Comparison of ENCODE assay signal across 14 mouse cellular contexts in genomic region chr15:75141812-75142360, GRCm38 (mm10). TPM values are rescaled to one million over a fixed set of nuclear protein-coding genes. Genes with fewer than 3 reads are reported as not detected.
DNase-seq lines count a peak whose midpoint lies in the region; ATAC-seq and TF ChIP-seq lines count a peak whose summit lies in the region.
"Not testable (repeated sequence)": the region's sequence is repeated elsewhere in the genome, so short reads cannot be mapped to it uniquely, and the experiment has no call there.
"Had no signal": no experiment of that assay in that cellular context is flagged by ENCODE, and none has a peak within 500 bp of the region (broad histone marks: within the 10 kb centered on the region; RNA-seq: fewer than 3 reads in every experiment).

No protein-coding gene starts in this region.

- TF ChIP-seq EP300 in ES-Bruce4 (IDR thresholded peaks at IDR 0.05; ENCODE audit: insufficient read depth, low read depth, low read length), result not testable (repeated sequence)

- H3K27ac ChIP-seq in ES-Bruce4 (ENCODE audit: insufficient read depth, low read length); hindbrain, embryonic 10.5 days: not testable (repeated sequence)

- peak; percentile 28 for TF ChIP-seq CTCF in ES-Bruce4 (IDR thresholded peaks at IDR 0.05; ENCODE audit: low read depth, low read length)

- not testable (repeated sequence) for H3K27me3 ChIP-seq in ES-Bruce4 (ENCODE audit: control insufficient read depth, insufficient read depth, low read length, poor library complexity, severe bottlenecking); hindbrain, embryonic 10.5 days (ENCODE audit: insufficient read depth, poor library complexity, severe bottlenecking)

- 43% methylated on average over 6 of the region's 6 CpGs for WGBS in hindbrain, embryonic 10.5 days

- not testable (repeated sequence) for H3K9ac ChIP-seq in ES-Bruce4 (ENCODE audit: low read depth, poor library complexity, severe bottlenecking)

- not testable (repeated sequence) for H3K9me3 ChIP-seq in ES-Bruce4 (replicated peaks; ENCODE audit: control insufficient read depth, insufficient read depth, low read length, poor library complexity, severe bottlenecking); hindbrain, embryonic 10.5 days

- ATAC-seq in megakaryocyte, adult 5-6 weeks (ENCODE audit: poor library complexity, severe bottlenecking), result peak; percentile 58

- TF ChIP-seq POLR2A in ES-Bruce4 (IDR thresholded peaks at IDR 0.05; ENCODE audit: insufficient read depth, low read length), result not testable (repeated sequence)

- H3K4me1 ChIP-seq in ES-Bruce4 (ENCODE audit: control insufficient read depth, insufficient read depth, low read length); hindbrain, embryonic 10.5 days (replicated peaks): not testable (repeated sequence)

- not testable (repeated sequence) for H3K4me3 ChIP-seq in ES-Bruce4 (ENCODE audit: low read depth, low read length); hindbrain, embryonic 10.5 days

- DNase-seq in adrenal gland, postnatal 25 days, result peak; percentile 8
- peak; percentile 20 for DNase-seq in embryo, embryonic 9.5 days (ENCODE audit: extremely low spot score)
- peak; percentile 20 for DNase-seq in hindbrain, embryonic 10.5 days (ENCODE audit: low spot score)
- peak; percentile 2 for DNase-seq in left cerebral cortex, adult 18-20 months (ENCODE audit: low spot score in 2 of 2)
- peak; percentile 6 for DNase-seq in retina, postnatal 7 days (ENCODE audit: low read depth, low spot score)
- DNase-seq in thymus, postnatal 14 days, result peak; percentile 70

- not testable (repeated sequence) for H3K36me3 ChIP-seq in ES-Bruce4 (ENCODE audit: control insufficient read depth, insufficient read depth, low read length, poor library complexity, severe bottlenecking); hindbrain, embryonic 10.5 days

RNA-seq across cellular contexts. Expression of gene Ly6g, which starts 13.2 kb away (rescaled TPM):
- not detected in 2 replicates for polyA plus RNA-seq in ES-Bruce4 (2011; ENCODE audit: insufficient read depth, insufficient read length, low read depth, missing spikeins)
- not detected in 2 replicates for total RNA-seq in adrenal gland, postnatal 25 days (2021)
- not detected in 2 replicates for polyA plus RNA-seq in hindbrain, embryonic 10.5 days (2016; fragmentation: Nextera tagmentation; extraction: Ambion mirVana)
- not detected for total RNA-seq in left cerebral cortex, adult 18-20 months (2021)
- 146 and 232 TPM in 2 replicates for total RNA-seq in megakaryocyte, adult 5-6 weeks (2015)
- 79.2 and 81.9 TPM in 2 replicates for total RNA-seq in megakaryocyte, adult 5-6 weeks (2017)
- total RNA-seq: gastrocnemius, postnatal 4 days; layer of hippocampus, adult 18-20 months had no signal
- polyA plus RNA-seq: forebrain, embryonic 11.5 days; hindbrain, embryonic 13.5 days; limb, embryonic 15.5 days; midbrain, embryonic 13.5 days had no signal

RNA-seq across cellular contexts. Expression of gene Ly6c2, which starts 30.1 kb away (rescaled TPM):
- 2.1 TPM in 1 of 2 replicates, not detected in the other for polyA plus RNA-seq in ES-Bruce4 (2011; ENCODE audit: insufficient read depth, insufficient read length, low read depth, missing spikeins)
- total RNA-seq in adrenal gland, postnatal 25 days (2021), result 3.2 and 3.3 TPM in 2 replicates
- not detected in 2 replicates for polyA plus RNA-seq in hindbrain, embryonic 10.5 days (2016; fragmentation: Nextera tagmentation; extraction: Ambion mirVana)
- 1 to 10 TPM; 1.9 to 2.3 TPM for total RNA-seq in left cerebral cortex, adult 18-20 months (2021)
- total RNA-seq in megakaryocyte, adult 5-6 weeks (2015), result 9,861 and 10,026 TPM in 2 replicates
- total RNA-seq in megakaryocyte, adult 5-6 weeks (2017), result 3,107 and 3,295 TPM in 2 replicates
- polyA plus RNA-seq: forebrain, embryonic 11.5 days; hindbrain, embryonic 13.5 days; midbrain, embryonic 13.5 days had no signal

Comparison
In these comparisons a context has a peak if more than half of its experiments do, and no peak if none do; other contexts are left out.
1. DNase-seq: peak in every context shown above with its lines; median percentile 70 in thymus, postnatal 14 days; 20 in embryo, embryonic 9.5 days; 20 in hindbrain, embryonic 10.5 days; 8 in adrenal gland, postnatal 25 days; 6 in retina, postnatal 7 days; 2 in left cerebral cortex, adult 18-20 months.
2. RNA of gene Ly6g, which starts 13.2 kb away (total RNA-seq): 79.2 to 232 TPM in megakaryocyte, adult 5-6 weeks; not detected in adrenal gland, postnatal 25 days and not detected in left cerebral cortex, adult 18-20 months; every median in the first group is over 10 times any median in the second.
3. RNA of gene Ly6c2, which starts 30.1 kb away (total RNA-seq): 3,107 to 10,026 TPM in megakaryocyte, adult 5-6 weeks; 3.2 to 3.3 TPM in adrenal gland, postnatal 25 days and 1.9 to 2.3 TPM in left cerebral cortex, adult 18-20 months; every median in the first group is over 100 times any median in the second.